Mouse (Mus musculus) CH12.LX (cell line): ENCODE measurements around the gene Ap2s1. TPM values are rescaled to one million over a fixed set of nuclear protein-coding genes. Genes with fewer than 3 reads are reported as not detected.

ENCODE experiments used
- DNase-seq: peaks from one replicate; pipeline ENCODE4 v3.0.0-alpha.2; 2013; ENCODE audit errors: extremely low read depth
- H3K27ac ChIP-seq: 2 replicates; pipeline ENCODE4 v1.5.1; 2012; ENCODE audit warnings: low read depth, mild to moderate bottlenecking, control low read depth, moderate library complexity; ENCODE audit not compliant: insufficient read depth
- H3K27me3 ChIP-seq: replicated peaks from 2 replicates; pipeline ENCODE3; 2012; ENCODE audit warnings: inconsistent platforms
- H3K36me3 ChIP-seq, 2 experiments: replicated peaks in 1 of 2; 2 replicates each; pipeline versions ENCODE3 to v1.6.1; 2012; ENCODE audit warnings: inconsistent platforms in 1 of 2, low read length in 1 of 2, mild to moderate bottlenecking in 1 of 2, mixed read lengths in 1 of 2, moderate library complexity in 1 of 2; ENCODE audit not compliant: control insufficient read depth in 1 of 2, insufficient read depth in 1 of 2
- H3K4me1 ChIP-seq, 2 experiments: 2 replicates each; pipeline ENCODE4 v1.6.1; 2012; ENCODE audit warnings: inconsistent platforms in 1 of 2, moderate library complexity in 1 of 2; ENCODE audit not compliant: insufficient read depth in 2 of 2, control insufficient read depth in 1 of 2
- H3K4me2 ChIP-seq: 2 replicates; pipeline ENCODE4 v1.6.1; 2012; ENCODE audit warnings: low read depth, mild to moderate bottlenecking, control low read depth; ENCODE audit not compliant: poor library complexity, insufficient read depth, severe bottlenecking
- H3K4me3 ChIP-seq, 3 experiments: fragments of 150-350 bp in 1 of 3; sonication (generic) in 1 of 3; replicated peaks in 1 of 3; 2 replicates each; pipeline versions ENCODE3 to v1.5.1; 2011 to 2012; ENCODE audit warnings: low read depth in 2 of 3, low read length in 2 of 3, mild to moderate bottlenecking in 2 of 3, moderate library complexity in 2 of 3, control low read depth in 1 of 3, improper control_type of control experiment in 1 of 3, inconsistent platforms in 1 of 3, mixed read lengths in 1 of 3; ENCODE audit not compliant: poor library complexity in 1 of 3
- H3K79me2 ChIP-seq: replicated peaks from 2 replicates; pipeline ENCODE4 v1.6.1; 2012; ENCODE audit warnings: mild to moderate bottlenecking, moderate library complexity; ENCODE audit not compliant: control insufficient read depth, poor library complexity, insufficient read depth, severe bottlenecking; ENCODE audit errors: extremely low read depth
- H3K9ac ChIP-seq: 2 replicates; pipeline ENCODE4 v1.6.1; 2012; ENCODE audit warnings: low read depth, mild to moderate bottlenecking, control low read depth, moderate library complexity; ENCODE audit not compliant: insufficient read depth
- H3K9me3 ChIP-seq: replicated peaks from 2 replicates; pipeline ENCODE3; 2012; ENCODE audit warnings: low read length, inconsistent platforms, mixed read lengths
- CHD1 ChIP-seq: IDR thresholded peaks from 2 replicates; pipeline ENCODE4 v1.6.1; 2012; ENCODE audit warnings: low read depth, low read length, improper control_type of control experiment, inconsistent platforms
- CHD2 ChIP-seq: IDR thresholded peaks from 2 replicates; pipeline ENCODE4 v1.6.1; 2011; ENCODE audit warnings: low read length, improper control_type of control experiment
- E2F4 ChIP-seq: IDR thresholded peaks from 2 replicates; pipeline ENCODE4 v1.6.1; 2011; ENCODE audit warnings: low read depth, low read length, improper control_type of control experiment; ENCODE audit not compliant: insufficient replicate concordance
- IRF4 ChIP-seq: IDR thresholded peaks from 2 replicates; pipeline ENCODE4 v1.6.1; 2014; ENCODE audit warnings: low read depth, mild to moderate bottlenecking, inconsistent platforms, low read length, improper control_type of control experiment
- JUN ChIP-seq: IDR thresholded peaks from 2 replicates; pipeline ENCODE4 v1.6.1; 2011; ENCODE audit warnings: low read depth, mild to moderate bottlenecking, low read length, improper control_type of control experiment, moderate library complexity; ENCODE audit not compliant: insufficient read depth
- KAT2A ChIP-seq: IDR thresholded peaks from 2 replicates; pipeline ENCODE4 v1.6.1; 2012; ENCODE audit warnings: low read length, improper control_type of control experiment, inconsistent platforms; ENCODE audit not compliant: insufficient replicate concordance
- MAX ChIP-seq: IDR thresholded peaks from 2 replicates; pipeline ENCODE4 v1.6.1; 2011; ENCODE audit warnings: low read length, improper control_type of control experiment
- MXI1 ChIP-seq: IDR thresholded peaks from 2 replicates; pipeline ENCODE4 v1.6.1; 2011; ENCODE audit warnings: mild to moderate bottlenecking, low read depth, low read length, improper control_type of control experiment
- NRF1 ChIP-seq: IDR thresholded peaks from 2 replicates; pipeline ENCODE4 v1.6.1; 2014; ENCODE audit warnings: low read depth, mild to moderate bottlenecking, inconsistent platforms, low read length, improper control_type of control experiment, moderate library complexity
- PAX5 ChIP-seq: IDR thresholded peaks from 2 replicates; pipeline ENCODE4 v1.6.1; 2012; ENCODE audit warnings: low read length, inconsistent platforms, mixed read lengths
- POLR2A ChIP-seq: IDR thresholded peaks from 2 replicates; pipeline ENCODE4 v1.6.1; 2011; ENCODE audit warnings: low read depth, mild to moderate bottlenecking, improper control_type of control experiment, low read length
- POLR2AphosphoS2 ChIP-seq: IDR thresholded peaks from 2 replicates; pipeline ENCODE4 v1.6.1; 2011; ENCODE audit warnings: low read depth, low read length, improper control_type of control experiment
- SMC3 ChIP-seq: IDR thresholded peaks from 2 replicates; pipeline ENCODE4 v1.6.1; 2011; ENCODE audit warnings: low read depth, low read length, improper control_type of control experiment
- TCF12 ChIP-seq: IDR thresholded peaks from 2 replicates; pipeline ENCODE4 v1.6.1; 2014; ENCODE audit warnings: low read depth, mild to moderate bottlenecking, inconsistent platforms, low read length, improper control_type of control experiment
- UBTF ChIP-seq: IDR thresholded peaks from 2 replicates; pipeline ENCODE4 v1.6.1; 2012; ENCODE audit warnings: low read depth, mild to moderate bottlenecking, inconsistent platforms, low read length, improper control_type of control experiment, moderate library complexity
- ZC3H11A ChIP-seq: IDR thresholded peaks from 2 replicates; pipeline ENCODE4 v1.6.1; 2012; ENCODE audit warnings: low read depth, mild to moderate bottlenecking, inconsistent platforms, low read length, improper control_type of control experiment
- ZNF384 ChIP-seq: IDR thresholded peaks from 2 replicates; pipeline ENCODE4 v1.6.1; 2012; ENCODE audit warnings: low read depth, low read length, improper control_type of control experiment, inconsistent platforms
- dilution Hi-C: fragments of 300-500 bp; cut with MboI; formaldehyde crosslinking; loops from 2 replicates; pipeline ENCODE4 v1.14.3; 2020; ENCODE audit warnings: low sequenced_read_pairs; ENCODE audit not compliant: extremely low pct_unique_long_range_greater_than_20kb, extremely low pct_ligation_motif_present
- in situ Hi-C: fragments of 300-500 bp; cut with MboI; formaldehyde crosslinking; loops from 3 replicates; pipeline ENCODE4 v1.14.3; 2019; ENCODE audit warnings: low sequenced_read_pairs, low pct_ligation_motif_present, low pct_unique_long_range_greater_than_20kb, mixed read lengths
- polyA plus RNA-seq: library from polyadenylated mRNA; unstranded; fragments of >175 nt; gene quantifications from 2 replicates; pipeline ENCODE4 v1.2.1, GENCODE M21; 2012; ENCODE audit warnings: low read depth; ENCODE audit not compliant: insufficient read length
- total RNA-seq, 2 experiments: library from RNA; depleted of rRNA; stranded (reverse); fragments of 300-350 nt in 1 of 2; fragments of >200 nt in 1 of 2; gene quantifications; 2 replicates each; pipeline ENCODE4 v1.2.3; 2012 to 2014

The Ap2s1 gene
- total and polyA plus RNA-seq, 3 experiments = 180 to 232 (median 202) TPM

GRCm38 (mm10) chr7:16794886-16795285, 56.7 kb downstream of the Ap2s1 start:
- peaks cover 0 to 36% of the 10 kb centered on the region in 2 experiments; a peak in 2 of 4 replicates for H3K4me1 ChIP-seq
- no peaks in the 10 kb centered on the region for H3K27me3 ChIP-seq
- dilution Hi-C loops = no loop called here
- no peaks in the 10 kb centered on the region for H3K9me3 ChIP-seq
- no peak overlapping the region for H3K27ac ChIP-seq
- DNase-seq = no peak
- no peak overlapping the region for H3K4me2 ChIP-seq
- no peak overlapping the region for H3K4me3 ChIP-seq
- no peaks in the 10 kb centered on the region for H3K79me2 ChIP-seq
- peaks cover 75 to 91% of the 10 kb centered on the region in 2 experiments for H3K36me3 ChIP-seq
- no peak overlapping the region for H3K9ac ChIP-seq
- in situ Hi-C loops = loop anchor here (25.0 kb wide), 1 partner anchor 858 kb away; the partner anchor contains the start of gene Nop53
- TF ChIP-seq IRF4 (no peak), CHD1 (no peak), E2F4 (no peak), CHD2 (no peak), PAX5 (no peak), POLR2A (no peak), POLR2AphosphoS2 (no peak), ZC3H11A (no peak), ZNF384 (no peak), TCF12 (no peak), JUN (no peak), MXI1 (no peak), KAT2A (no peak), NRF1 (no peak), UBTF (no peak), SMC3 (no peak), MAX (no peak)
- TF ChIP-seq, all 38 proteins: peak for 0

Other genes starting within 250 kb of the Ap2s1 start
- gene Arhgap35, start 123.4 kb upstream of the Ap2s1 start, total RNA-seq (2012; rRNA removed) = 5.2 and 5.3 TPM in 2 replicates
- 2.7 and 3.0 TPM in 2 replicates for gene Arhgap35, start 123.4 kb upstream of the Ap2s1 start, total RNA-seq (2014; rRNA removed)
- gene Arhgap35, start 123.4 kb upstream of the Ap2s1 start, polyA plus RNA-seq = 6.0 and 7.2 TPM in 2 replicates
- gene Ceacam15, start 62.7 kb upstream of the Ap2s1 start, total RNA-seq (2012; rRNA removed) = not detected in 2 replicates
- gene Ceacam15, start 62.7 kb upstream of the Ap2s1 start, total RNA-seq (2014; rRNA removed) = not detected in 2 replicates
- not detected in 2 replicates for gene Ceacam15, start 62.7 kb upstream of the Ap2s1 start, polyA plus RNA-seq
- gene Ceacam9, start 16.5 kb upstream of the Ap2s1 start, total RNA-seq (2012; rRNA removed) = not detected in 2 replicates
- gene Ceacam9, start 16.5 kb upstream of the Ap2s1 start, total RNA-seq (2014; rRNA removed) = not detected in 2 replicates
- gene Ceacam9, start 16.5 kb upstream of the Ap2s1 start, polyA plus RNA-seq = 0.21 TPM in 1 of 2 replicates, not detected in the other
- gene Slc1a5, start 42.9 kb downstream of the Ap2s1 start, total RNA-seq (2012; rRNA removed) = 147 and 174 TPM in 2 replicates
- gene Slc1a5, start 42.9 kb downstream of the Ap2s1 start, total RNA-seq (2014; rRNA removed) = 115 TPM in 2 replicates
- gene Slc1a5, start 42.9 kb downstream of the Ap2s1 start, polyA plus RNA-seq = 191 and 245 TPM in 2 replicates
- 57.4 and 63.5 TPM in 2 replicates for gene Strn4, start 77.5 kb downstream of the Ap2s1 start, total RNA-seq (2012; rRNA removed)
- 41.7 and 46.0 TPM in 2 replicates for gene Strn4, start 77.5 kb downstream of the Ap2s1 start, total RNA-seq (2014; rRNA removed)
- gene Strn4, start 77.5 kb downstream of the Ap2s1 start, polyA plus RNA-seq = 69.7 and 74.5 TPM in 2 replicates
- 19.6 and 20.3 TPM in 2 replicates for gene Fkrp, start 78.3 kb downstream of the Ap2s1 start, total RNA-seq (2012; rRNA removed)
- 13.0 and 16.5 TPM in 2 replicates for gene Fkrp, start 78.3 kb downstream of the Ap2s1 start, total RNA-seq (2014; rRNA removed)
- 19.6 and 23.4 TPM in 2 replicates for gene Fkrp, start 78.3 kb downstream of the Ap2s1 start, polyA plus RNA-seq
- gene Prkd2, start 104.5 kb downstream of the Ap2s1 start, total RNA-seq (2012; rRNA removed) = 18.0 and 18.7 TPM in 2 replicates
- 8.6 and 9.8 TPM in 2 replicates for gene Prkd2, start 104.5 kb downstream of the Ap2s1 start, total RNA-seq (2014; rRNA removed)
- 32.2 and 39.0 TPM in 2 replicates for gene Prkd2, start 104.5 kb downstream of the Ap2s1 start, polyA plus RNA-seq
- 2.9 and 3.5 TPM in 2 replicates for gene Dact3, start 136.9 kb downstream of the Ap2s1 start, total RNA-seq (2012; rRNA removed)
- 4.0 and 5.1 TPM in 2 replicates for gene Dact3, start 136.9 kb downstream of the Ap2s1 start, total RNA-seq (2014; rRNA removed)
- gene Dact3, start 136.9 kb downstream of the Ap2s1 start, polyA plus RNA-seq = 9.2 and 12.0 TPM in 2 replicates
- gene Gng8, start 153.4 kb downstream of the Ap2s1 start, total RNA-seq (2012; rRNA removed) = 0.25 TPM in 1 of 2 replicates, not detected in the other
- not detected in 2 replicates for gene Gng8, start 153.4 kb downstream of the Ap2s1 start, total RNA-seq (2014; rRNA removed)
- 2.4 and 2.5 TPM in 2 replicates for gene Gng8, start 153.4 kb downstream of the Ap2s1 start, polyA plus RNA-seq
- 7.0 and 7.5 TPM in 2 replicates for gene Ptgir, start 168.1 kb downstream of the Ap2s1 start, total RNA-seq (2012; rRNA removed)
- 2.7 and 3.8 TPM in 2 replicates for gene Ptgir, start 168.1 kb downstream of the Ap2s1 start, total RNA-seq (2014; rRNA removed)
- gene Ptgir, start 168.1 kb downstream of the Ap2s1 start, polyA plus RNA-seq = 31.1 and 33.3 TPM in 2 replicates
- gene Calm3, start 185.7 kb downstream of the Ap2s1 start, total RNA-seq (2012; rRNA removed) = 312 and 326 TPM in 2 replicates
- gene Calm3, start 185.7 kb downstream of the Ap2s1 start, total RNA-seq (2014; rRNA removed) = 277 and 294 TPM in 2 replicates
- gene Calm3, start 185.7 kb downstream of the Ap2s1 start, polyA plus RNA-seq = 623 and 775 TPM in 2 replicates
- 0.21 and 0.38 TPM in 2 replicates for gene Pnmal2, start 206.3 kb downstream of the Ap2s1 start, total RNA-seq (2012; rRNA removed)
- gene Pnmal2, start 206.3 kb downstream of the Ap2s1 start, total RNA-seq (2014; rRNA removed) = not detected in 2 replicates
- 0.09 TPM in 1 of 2 replicates, not detected in the other for gene Pnmal2, start 206.3 kb downstream of the Ap2s1 start, polyA plus RNA-seq
- gene Pnmal1, start 221.3 kb downstream of the Ap2s1 start, total RNA-seq (2012; rRNA removed) = 0.13 TPM in 2 replicates
- gene Pnmal1, start 221.3 kb downstream of the Ap2s1 start, total RNA-seq (2014; rRNA removed) = not detected in 2 replicates
- 0.07 and 0.08 TPM in 2 replicates for gene Pnmal1, start 221.3 kb downstream of the Ap2s1 start, polyA plus RNA-seq
- 0.25 and 0.47 TPM in 2 replicates for gene Gm42372, start 244.7 kb downstream of the Ap2s1 start, total RNA-seq (2012; rRNA removed)
- gene Gm42372, start 244.7 kb downstream of the Ap2s1 start, total RNA-seq (2014; rRNA removed) = 0.15 and 0.16 TPM in 2 replicates
- 0.61 and 0.90 TPM in 2 replicates for gene Gm42372, start 244.7 kb downstream of the Ap2s1 start, polyA plus RNA-seq